In the genomic region with DNA sequence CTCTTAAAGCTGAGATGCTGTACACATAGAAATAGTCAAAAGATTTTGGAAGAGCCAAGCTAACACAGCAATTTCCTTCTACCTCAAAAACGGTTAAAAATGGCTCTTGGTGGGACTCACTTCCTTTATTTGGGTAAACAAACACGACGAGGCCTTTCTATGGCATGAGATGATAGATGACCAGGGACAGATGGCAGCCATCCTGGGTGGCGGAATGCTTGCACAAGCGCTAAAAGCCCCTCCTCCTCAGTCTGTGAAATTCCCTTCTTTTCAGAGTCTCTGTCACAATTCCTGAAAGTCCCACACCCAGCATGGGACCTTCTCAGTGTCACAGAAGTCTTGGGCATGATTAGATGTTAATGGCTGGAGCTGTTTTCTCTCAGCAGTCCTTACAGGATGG, we compare ENCODE assay signal across 25 mouse cellular contexts. TPM values are rescaled to one million over a fixed set of nuclear protein-coding genes. Genes with fewer than 3 reads are reported as not detected.
DNase-seq lines count a peak whose midpoint lies in the region; ATAC-seq and TF ChIP-seq lines count a peak whose summit lies in the region.
"Had no signal": no experiment of that assay in that cellular context is flagged by ENCODE, and none has a peak within 500 bp of the region (broad histone marks: within the 10 kb centered on the region; RNA-seq: fewer than 3 reads in every experiment).

No protein-coding gene starts in this region.

- H3K9me3 ChIP-seq in kidney, postnatal 0 days (replicated peaks; ENCODE audit: low read length), result no peaks in the 10 kb centered on the region
- no peaks in the 10 kb centered on the region for H3K9me3 ChIP-seq in lung, postnatal 0 days (ENCODE audit: low read length)
- H3K9me3 ChIP-seq: embryonic facial prominence, embryonic 15.5 days; forebrain, embryonic 10.5 days; heart, embryonic 15.5 days; liver, embryonic 12.5 days; midbrain, embryonic 15.5 days had no signal

- no peak overlapping the region for H3K4me2 ChIP-seq in kidney, postnatal 0 days (ENCODE audit: low read length)
- no peak overlapping the region for H3K4me2 ChIP-seq in lung, postnatal 0 days (replicated peaks; ENCODE audit: low read depth, low read length)
- H3K4me2 ChIP-seq: embryonic facial prominence, embryonic 15.5 days; heart, embryonic 15.5 days; liver, embryonic 12.5 days; midbrain, embryonic 15.5 days had no signal

- H3K27ac ChIP-seq in kidney, postnatal 0 days, result no peak overlapping the region
- H3K27ac ChIP-seq in lung, postnatal 0 days (ENCODE audit: low read length), result no peak overlapping the region
- H3K27ac ChIP-seq: embryonic facial prominence, embryonic 15.5 days; forebrain, embryonic 10.5 days; heart, adult 2 months; heart, embryonic 15.5 days; hindbrain, postnatal 0 days; left cerebral cortex, adult 2 months; liver, embryonic 12.5 days; midbrain, embryonic 15.5 days had no signal

- TF ChIP-seq EP300 in lung, postnatal 0 days (IDR thresholded peaks at IDR 0.05), result no peak

- ATAC-seq in kidney, postnatal 0 days (replicated peaks; ENCODE audit: low FRiP score, low read depth), result no peak
- ATAC-seq in lung, postnatal 0 days, result peak; percentile 57
- ATAC-seq: hindbrain, postnatal 0 days; intestine, postnatal 0 days; liver, embryonic 12.5 days; midbrain, embryonic 15.5 days had no signal

- 32% methylated on average over 5 of the region's 5 CpGs for WGBS in kidney, postnatal 0 days
- WGBS in lung, postnatal 0 days, result 17% methylated on average over 5 of the region's 5 CpGs

- no peaks in the 10 kb centered on the region for H3K4me1 ChIP-seq in kidney, postnatal 0 days (replicated peaks; ENCODE audit: insufficient read depth, low read length)
- peaks cover 5% of the 10 kb centered on the region; the same call in 1 of the 2 replicates for H3K4me1 ChIP-seq in lung, postnatal 0 days (ENCODE audit: insufficient read depth, low read depth, low read length)
- H3K4me1 ChIP-seq: embryonic facial prominence, embryonic 15.5 days; forebrain, embryonic 10.5 days; midbrain, embryonic 15.5 days had no signal

- peak; percentile 28 for DNase-seq in kidney, postnatal 0 days (ENCODE audit: low spot score)
- no peak for DNase-seq in kidney, adult 9 months
- DNase-seq in lung, postnatal 0 days (ENCODE audit: low spot score), result peak; percentile 41
- no peak for DNase-seq in lung, adult 18-20 months
- peak; percentile 8 for DNase-seq in embryo, embryonic 11 days
- peak; percentile 40 for DNase-seq in mesoderm, embryonic 11.5 days (ENCODE audit: low read depth, low spot score)
- DNase-seq in T-cell, adult 2 months (ENCODE audit: low spot score), result no peak
- DNase-seq in ovary, postnatal 10 days (ENCODE audit: low spot score), result no peak
- DNase-seq: adrenal gland, adult 2 months; cerebellum, adult 8-10 months; gastrocnemius, postnatal 14 days; heart, adult 2 months; heart, postnatal 4 days; kidney, postnatal 36 days; layer of hippocampus, adult 9-11 months; right cerebral cortex, adult 18-20 months had no signal

- TF ChIP-seq CTCF in kidney, postnatal 0 days (IDR thresholded peaks at IDR 0.05; ENCODE audit: low read depth), result no peak
- TF ChIP-seq CTCF in lung, postnatal 0 days (IDR thresholded peaks at IDR 0.05), result no peak

- no peak overlapping the region for H3K9ac ChIP-seq in kidney, postnatal 0 days (ENCODE audit: low read depth, low read length)
- no peak overlapping the region for H3K9ac ChIP-seq in lung, postnatal 0 days (replicated peaks; ENCODE audit: low read depth)
- H3K9ac ChIP-seq: embryonic facial prominence, embryonic 15.5 days; heart, embryonic 15.5 days; liver, embryonic 12.5 days; midbrain, embryonic 15.5 days had no signal

- no peaks in the 10 kb centered on the region for H3K36me3 ChIP-seq in kidney, postnatal 0 days (ENCODE audit: insufficient read depth, low read length)
- no peaks in the 10 kb centered on the region for H3K36me3 ChIP-seq in lung, postnatal 0 days (ENCODE audit: insufficient read depth, low read length)
- H3K36me3 ChIP-seq: embryonic facial prominence, embryonic 15.5 days; forebrain, embryonic 10.5 days; heart, embryonic 15.5 days; liver, embryonic 12.5 days; midbrain, embryonic 15.5 days had no signal

- no peaks in the 10 kb centered on the region for H3K27me3 ChIP-seq in kidney, postnatal 0 days (ENCODE audit: insufficient read depth, low read length)
- H3K27me3 ChIP-seq in lung, postnatal 0 days (replicated peaks; ENCODE audit: insufficient read depth, low read length), result no peaks in the 10 kb centered on the region
- H3K27me3 ChIP-seq: CH12.LX; embryonic facial prominence, embryonic 15.5 days; heart, embryonic 15.5 days; liver, embryonic 12.5 days; midbrain, embryonic 15.5 days had no signal

- H3K4me3 ChIP-seq in kidney, postnatal 0 days (replicated peaks; ENCODE audit: low read depth, low read length), result no peak overlapping the region
- no peak overlapping the region for H3K4me3 ChIP-seq in lung, postnatal 0 days (ENCODE audit: low read depth, low read length)
- H3K4me3 ChIP-seq: embryonic facial prominence, embryonic 15.5 days; forebrain, embryonic 10.5 days; heart, adult 2 months; heart, embryonic 15.5 days; left cerebral cortex, adult 2 months; liver, embryonic 12.5 days; midbrain, embryonic 15.5 days had no signal

RNA-seq across cellular contexts. Expression of gene Ado, which starts 59.3 kb away (rescaled TPM):
- polyA plus RNA-seq in kidney, postnatal 0 days (2015; fragmentation: Nextera tagmentation; extraction: Ambion mirVana), result 51.2 and 56.8 TPM in 2 replicates
- polyA plus RNA-seq in lung, postnatal 0 days (2015; fragmentation: Nextera tagmentation; extraction: Ambion mirVana), result 27.9 and 31.8 TPM in 2 replicates

Comparison
In these comparisons a context has a peak if more than half of its experiments do, and no peak if none do; other contexts are left out.
1. DNase-seq: peak in kidney, postnatal 0 days (single experiment), lung, postnatal 0 days (single experiment), embryo, embryonic 11 days (single experiment) and mesoderm, embryonic 11.5 days (single experiment); none in kidney, adult 9 months (single experiment), lung, adult 18-20 months (0 of 2), T-cell, adult 2 months (single experiment) and ovary, postnatal 10 days (single experiment).